Mouse (Mus musculus): ENCODE results near the gene Ptprn2.

Gene Ptprn2

DNA sequence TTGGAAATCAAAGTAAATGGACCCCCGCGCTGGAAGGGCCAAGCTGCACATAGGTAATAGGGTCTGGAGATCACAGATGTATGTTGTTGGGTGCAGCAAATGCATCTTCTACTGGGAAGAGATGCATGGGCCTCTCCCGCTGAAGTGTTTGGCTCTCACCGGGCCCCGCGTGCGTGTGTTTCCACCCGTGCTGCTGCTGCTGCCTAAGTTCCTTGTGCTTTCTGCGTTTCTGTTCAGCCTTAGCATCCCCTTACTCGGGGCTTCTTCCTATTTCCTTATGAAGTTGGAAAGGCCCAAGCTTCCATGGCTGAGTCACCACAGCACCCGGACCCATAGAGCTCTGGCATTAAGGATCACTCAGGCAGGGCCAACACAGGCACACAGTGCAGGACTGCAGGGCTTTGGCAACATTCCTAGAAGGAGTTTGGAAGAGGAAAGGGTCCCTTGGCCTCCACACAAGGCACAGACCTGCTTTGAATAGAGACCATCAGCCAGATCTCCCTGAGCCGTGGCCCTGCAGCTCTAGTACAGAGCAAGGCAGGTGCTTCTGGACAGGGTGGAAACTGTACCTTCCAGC is 772.5 kb downstream of the Ptprn2 start:
- no peak for DNase-seq (ENCODE audit: low spot score)

DNA sequence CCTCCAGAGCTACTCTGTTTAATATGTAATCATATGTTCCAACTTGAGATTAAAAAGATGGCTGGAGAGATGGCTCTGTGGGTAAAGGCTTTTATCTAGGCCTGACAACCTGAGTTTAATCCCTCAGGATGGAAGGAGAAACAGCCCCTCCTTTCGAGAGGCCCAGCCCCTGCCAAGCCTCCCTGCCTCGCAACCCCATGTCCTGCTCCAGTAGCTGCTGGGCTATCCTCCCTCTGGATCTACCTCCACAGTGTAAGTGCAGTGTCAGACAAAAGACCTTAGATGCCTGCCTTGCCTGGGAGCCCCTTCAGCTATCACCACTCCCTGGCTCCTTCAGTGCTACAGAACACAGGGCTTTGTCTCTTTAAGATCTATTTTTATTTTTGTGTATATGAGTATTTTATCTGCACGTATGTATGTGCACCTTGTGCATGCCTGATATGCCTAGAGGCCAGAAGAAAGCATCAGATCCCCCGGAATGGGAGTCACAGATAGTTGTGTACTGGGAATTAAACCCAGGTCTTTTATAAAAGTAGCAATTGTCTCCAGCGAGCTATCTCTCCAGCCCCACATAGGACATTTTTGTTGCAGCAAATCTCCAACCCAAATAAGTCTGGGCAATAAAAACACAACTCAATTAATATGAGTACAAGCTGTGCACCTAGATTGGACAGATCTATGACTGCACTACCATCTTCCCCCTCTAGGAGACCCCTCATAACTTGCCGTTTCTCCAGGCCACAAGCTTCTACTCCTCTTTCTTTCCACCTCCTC is 775.1 kb downstream of the Ptprn2 start:
- no peak for DNase-seq (ENCODE audit: low spot score)

DNA sequence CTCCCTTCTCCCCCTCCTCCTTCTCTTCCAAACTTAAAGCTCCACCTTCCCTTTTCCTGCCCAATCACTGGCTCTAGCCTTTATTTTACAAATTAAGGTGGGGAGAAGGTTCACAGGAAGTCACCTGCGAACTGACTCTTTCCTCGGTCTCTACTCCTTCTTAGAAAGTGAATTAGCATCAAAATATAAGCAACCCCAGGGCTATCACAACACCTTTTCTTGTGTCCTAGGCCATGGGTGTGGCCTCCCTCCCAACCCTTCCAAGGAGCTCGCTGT is 775.6 kb downstream of the Ptprn2 start:
- no peak for DNase-seq (ENCODE audit: low spot score)

DNA sequence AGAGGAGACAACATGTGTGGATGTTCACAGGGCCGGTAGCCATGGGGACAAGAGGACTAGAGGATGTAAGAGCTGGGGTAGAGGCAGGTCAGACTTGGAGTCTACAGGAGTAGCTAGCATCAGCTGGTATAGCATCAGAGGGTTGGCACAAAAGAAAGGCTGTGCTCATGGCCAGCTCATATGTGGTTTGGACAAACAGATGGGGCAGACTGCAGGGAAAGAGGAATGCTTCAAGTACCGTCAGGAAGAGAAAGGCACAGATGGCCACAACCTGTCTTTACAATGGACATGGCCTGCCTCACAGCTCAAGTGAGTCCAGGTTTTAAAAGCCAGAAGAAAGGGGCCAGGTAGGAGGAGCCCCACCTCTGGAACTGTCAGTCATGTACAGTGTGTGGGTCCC is 776.5 kb downstream of the Ptprn2 start:
- DNase-seq (ENCODE audit: low spot score) = no peak

DNA sequence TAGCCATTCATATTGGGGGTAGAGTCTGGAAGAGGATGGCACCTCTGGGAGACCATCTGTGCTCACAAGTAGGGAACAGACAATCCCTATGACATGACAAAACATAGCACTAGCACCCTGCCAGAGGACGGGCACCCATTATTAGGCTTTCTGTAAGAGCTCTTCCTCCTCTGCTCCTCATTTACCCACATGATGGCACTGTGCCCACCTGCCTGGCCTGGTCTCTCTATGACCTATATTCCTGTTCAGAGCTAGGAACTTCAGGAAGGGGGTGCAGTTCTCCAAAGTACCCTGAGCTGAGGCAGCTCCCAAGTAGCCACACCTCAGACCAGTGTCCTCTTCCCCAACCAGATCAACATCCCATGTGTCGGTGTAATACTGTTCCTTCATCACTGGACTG is 777.6 kb downstream of the Ptprn2 start:
- DNase-seq (ENCODE audit: low spot score) = no peak

DNA sequence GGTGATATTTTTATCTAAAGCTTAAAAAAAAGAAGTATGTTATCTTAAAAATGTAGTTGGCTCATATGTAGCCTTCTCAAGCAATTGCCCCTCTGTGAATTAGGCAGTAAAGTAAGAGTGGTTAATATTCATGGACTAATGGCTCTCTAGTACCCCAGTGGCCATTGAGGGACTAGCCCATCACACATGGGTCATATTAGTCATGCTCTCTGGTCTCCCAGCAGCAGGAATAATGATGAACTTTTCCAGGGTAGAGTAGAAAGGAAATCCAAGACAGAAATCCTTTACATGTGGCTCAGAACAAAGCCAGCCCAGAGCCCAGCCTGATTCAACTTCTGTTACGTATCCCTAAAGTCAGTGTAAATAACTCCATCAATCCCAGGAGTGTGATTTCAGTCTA is 779.7 kb downstream of the Ptprn2 start:
- DNase-seq (ENCODE audit: low spot score) = no peak

DNA sequence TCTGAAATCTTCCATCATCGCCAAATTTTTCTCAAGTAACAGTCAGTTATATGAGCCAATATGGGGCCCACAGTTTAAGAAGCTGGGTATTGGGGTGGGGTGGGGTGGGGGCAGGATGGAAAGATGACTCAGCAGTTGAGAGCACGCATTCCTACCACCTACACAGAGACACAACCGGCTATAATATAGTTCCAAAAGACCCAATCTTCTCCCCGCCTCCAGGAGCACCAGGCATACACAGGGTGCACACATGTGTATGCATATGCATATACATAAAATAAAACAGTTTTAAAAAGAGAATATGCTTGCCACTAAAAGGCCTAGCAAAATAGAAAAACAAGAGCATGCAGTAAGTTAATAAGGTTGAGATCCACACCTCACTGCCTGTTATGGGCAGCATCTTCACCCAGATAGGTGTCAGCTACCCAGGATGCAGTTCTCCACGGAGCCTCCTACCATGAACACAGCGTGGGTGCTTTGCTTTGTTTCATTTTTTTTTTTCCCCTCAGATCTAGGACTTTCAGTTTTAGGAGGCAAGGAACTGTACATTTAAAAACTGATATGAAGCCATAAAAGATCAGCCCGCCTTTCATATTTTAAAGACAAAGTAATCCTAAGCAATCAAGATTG is 783.1 kb downstream of the Ptprn2 start:
- no peak for DNase-seq (ENCODE audit: low spot score)

DNA sequence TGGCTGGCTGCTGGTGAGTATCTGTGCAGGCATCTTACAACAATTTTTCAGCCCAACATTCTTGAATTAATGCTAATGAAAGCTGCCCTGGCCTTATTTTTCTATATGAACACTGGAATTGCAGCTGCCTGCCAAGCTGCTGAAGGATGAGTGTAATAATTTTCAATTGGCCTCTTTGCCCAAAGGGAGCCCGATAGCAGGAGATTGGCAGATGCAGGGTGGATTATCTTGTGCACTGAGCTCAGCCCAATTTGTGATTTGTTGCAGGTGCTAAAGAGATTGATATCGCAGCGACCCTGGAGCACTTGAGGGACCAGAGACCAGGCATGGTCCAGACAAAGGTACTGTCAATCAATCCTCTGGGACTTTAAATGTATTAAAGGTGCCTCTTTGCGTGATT is 783.8 kb downstream of the Ptprn2 start:
- no peak for DNase-seq (ENCODE audit: low spot score)

DNA sequence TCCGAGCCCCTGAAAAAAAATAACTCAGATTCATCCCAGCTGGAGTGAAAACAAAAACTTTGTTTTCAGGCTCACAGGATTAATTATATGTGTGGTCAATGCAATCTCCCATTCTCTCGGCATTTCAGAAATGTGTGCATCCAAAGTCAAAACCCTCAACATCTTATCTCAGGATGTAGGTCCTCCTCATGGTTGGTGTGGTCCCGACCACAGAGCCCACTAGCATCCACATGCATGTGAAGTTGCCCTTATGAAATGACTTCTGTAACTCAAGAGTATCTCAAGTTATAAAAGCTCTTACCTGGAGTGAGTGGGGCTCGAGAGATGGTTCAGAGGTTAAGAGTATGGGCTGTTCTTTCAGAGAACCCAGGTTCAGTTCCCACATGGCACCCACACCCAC is 784.7 kb downstream of the Ptprn2 start:
- DNase-seq (ENCODE audit: low spot score) = no peak

DNA sequence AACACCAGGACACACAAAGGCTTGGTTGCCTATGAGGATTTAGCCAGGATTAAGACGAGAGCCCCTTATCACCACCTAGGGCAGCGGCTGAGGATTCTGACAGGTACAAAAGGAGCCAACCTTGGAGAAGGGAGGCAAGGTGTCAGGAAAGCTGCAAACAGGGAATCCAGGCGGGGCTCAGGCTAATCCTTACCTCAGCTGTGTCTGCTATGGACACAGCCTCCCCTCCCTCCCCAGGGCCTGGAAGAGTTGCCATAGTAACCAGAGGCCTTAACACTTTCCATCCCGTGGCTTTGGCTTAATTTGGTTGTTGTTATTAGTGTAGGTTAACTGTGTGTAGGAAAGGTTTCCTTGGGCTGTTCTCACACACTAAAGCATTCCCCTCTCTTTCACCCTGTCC is 787.6 kb downstream of the Ptprn2 start:
- DNase-seq (ENCODE audit: low spot score) = no peak

DNA sequence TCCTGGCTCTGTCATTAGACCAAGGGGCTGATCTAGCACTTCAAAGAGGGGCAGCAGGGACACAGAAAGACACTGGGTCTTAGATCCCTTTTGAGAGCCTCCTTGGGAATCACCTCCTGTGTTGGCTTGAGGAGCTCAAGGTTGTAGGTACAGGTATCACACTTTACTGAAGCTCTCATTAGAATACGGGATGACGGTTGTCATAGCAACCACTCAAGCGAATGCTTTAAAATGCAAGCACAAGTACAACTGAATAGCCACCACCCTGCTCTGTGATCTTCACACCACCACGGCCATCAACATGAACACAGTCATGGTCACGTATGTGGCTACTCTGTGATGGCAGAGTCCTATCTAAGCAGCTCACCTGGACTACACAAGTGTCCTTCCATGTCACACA is 789.1 kb downstream of the Ptprn2 start:
- no peak for DNase-seq (ENCODE audit: low spot score)

DNA sequence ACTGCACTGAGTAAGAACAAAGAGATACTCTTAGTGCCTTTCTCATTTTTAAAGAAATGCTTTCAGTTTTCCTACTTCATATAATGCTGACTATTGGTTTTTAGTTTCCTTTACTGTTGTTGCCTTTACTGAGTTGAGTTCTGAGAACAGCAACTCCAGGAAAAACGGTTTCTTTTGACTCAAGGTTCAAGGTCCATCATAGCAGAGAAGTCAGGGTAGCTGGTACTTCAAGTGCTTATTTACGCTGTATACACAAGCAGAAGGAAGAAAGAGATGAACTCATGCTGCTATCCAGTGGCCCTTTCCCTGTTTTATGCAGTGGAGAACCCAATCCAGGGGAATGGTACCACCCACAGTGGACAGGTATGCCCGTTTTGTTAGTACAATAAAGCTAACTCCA is 795.3 kb downstream of the Ptprn2 start:
- no peak for DNase-seq (ENCODE audit: low spot score)

DNA sequence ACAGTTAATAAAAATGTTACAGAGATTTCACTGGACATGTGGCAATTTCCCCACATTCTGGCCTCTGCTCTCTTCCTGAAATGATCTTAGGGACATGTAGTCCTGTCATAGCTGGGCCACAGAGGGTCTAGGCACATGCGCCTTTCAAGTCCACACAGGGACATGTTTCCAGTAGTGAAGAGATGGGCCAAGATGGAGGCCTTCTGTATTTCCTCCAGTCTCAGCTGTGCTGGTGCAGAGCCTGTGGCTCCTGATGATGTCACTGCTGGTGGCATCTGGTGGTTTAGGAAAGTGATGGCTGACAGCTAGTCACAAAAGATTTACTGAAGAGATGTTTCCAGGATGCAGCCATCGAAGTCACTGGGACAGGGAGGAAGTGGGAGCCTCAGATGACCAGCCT is 797.1 kb downstream of the Ptprn2 start:
- DNase-seq (ENCODE audit: low spot score) = no peak

DNA sequence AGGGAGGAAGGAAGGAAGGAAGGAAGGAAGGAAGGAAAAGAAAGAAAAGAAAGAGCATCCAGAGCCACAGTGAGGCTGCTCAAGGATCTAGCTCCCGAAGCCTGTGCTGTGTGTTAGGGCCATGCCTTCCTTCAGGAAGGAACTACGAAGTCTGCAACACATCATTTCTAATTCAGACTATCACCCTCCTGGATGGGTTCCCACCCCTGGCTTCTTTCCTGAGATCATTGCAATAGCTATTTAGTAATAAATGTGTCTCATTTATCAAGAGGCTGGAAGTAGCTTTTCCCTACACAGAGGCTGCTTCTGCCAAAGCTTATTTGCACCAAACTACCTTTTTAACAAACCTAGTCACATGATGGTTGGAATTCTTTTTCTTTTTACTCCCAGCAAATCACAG is 801.9 kb downstream of the Ptprn2 start:
- DNase-seq (ENCODE audit: low spot score) = no peak

DNA sequence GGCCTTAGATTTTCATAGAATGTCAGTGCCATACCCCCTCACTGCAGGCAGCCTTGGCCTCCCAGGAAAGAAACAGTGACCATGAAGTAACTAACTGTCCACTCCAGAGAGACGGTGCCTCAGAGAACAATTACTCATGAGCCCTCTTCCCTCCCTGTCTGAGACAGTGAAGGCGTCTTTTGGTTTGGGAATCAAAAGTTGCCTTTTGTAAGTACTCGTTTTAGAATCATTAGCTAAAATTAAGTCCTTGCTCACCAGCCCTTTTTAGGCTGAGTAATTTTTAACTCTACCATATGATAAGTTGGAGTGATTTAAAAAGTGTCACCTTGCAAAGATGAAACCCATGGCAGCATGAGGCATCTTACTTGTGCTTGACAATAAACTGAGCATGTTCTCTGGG is 806.4 kb downstream of the Ptprn2 start:
- no peak for DNase-seq (ENCODE audit: low spot score)

DNA sequence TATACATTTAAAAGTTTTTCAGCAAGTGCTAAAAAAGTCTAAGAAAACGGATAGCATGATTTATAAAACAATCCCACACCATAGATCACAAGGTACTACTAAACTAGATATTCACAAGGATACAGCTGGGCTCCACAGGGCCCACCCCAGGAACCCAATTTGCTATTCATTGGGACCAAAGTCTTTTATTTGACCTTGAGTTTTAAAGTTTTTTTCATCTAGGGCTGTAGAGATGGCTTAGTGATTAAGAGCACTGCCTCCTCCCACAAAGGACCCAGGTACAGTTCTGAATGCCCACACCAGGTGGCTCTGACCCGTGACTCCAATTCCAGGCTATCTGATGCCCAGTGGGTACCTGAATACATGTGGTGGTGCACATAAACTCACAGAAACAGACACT is 811.3 kb downstream of the Ptprn2 start:
- DNase-seq (ENCODE audit: low spot score) = no peak

DNA sequence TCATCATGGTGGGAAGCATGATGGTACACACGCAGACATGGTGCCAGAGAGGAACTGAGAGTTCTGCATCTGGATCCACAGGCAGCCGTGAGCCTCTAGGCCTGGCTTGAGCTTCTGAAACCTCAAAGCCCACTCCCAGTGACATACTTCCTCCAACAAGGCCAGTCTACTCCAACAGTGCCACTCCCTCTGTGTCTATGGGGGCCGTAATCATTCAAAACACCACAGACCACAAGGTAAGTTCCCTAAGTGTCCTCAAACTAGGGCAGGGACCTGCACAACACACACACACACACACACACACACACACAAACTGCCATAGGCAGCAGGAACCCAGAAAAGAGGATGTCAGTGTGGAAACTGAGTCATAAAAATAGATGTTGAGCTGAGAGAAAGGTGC is 813.6 kb downstream of the Ptprn2 start:
- no peak for DNase-seq (ENCODE audit: low spot score)

DNA sequence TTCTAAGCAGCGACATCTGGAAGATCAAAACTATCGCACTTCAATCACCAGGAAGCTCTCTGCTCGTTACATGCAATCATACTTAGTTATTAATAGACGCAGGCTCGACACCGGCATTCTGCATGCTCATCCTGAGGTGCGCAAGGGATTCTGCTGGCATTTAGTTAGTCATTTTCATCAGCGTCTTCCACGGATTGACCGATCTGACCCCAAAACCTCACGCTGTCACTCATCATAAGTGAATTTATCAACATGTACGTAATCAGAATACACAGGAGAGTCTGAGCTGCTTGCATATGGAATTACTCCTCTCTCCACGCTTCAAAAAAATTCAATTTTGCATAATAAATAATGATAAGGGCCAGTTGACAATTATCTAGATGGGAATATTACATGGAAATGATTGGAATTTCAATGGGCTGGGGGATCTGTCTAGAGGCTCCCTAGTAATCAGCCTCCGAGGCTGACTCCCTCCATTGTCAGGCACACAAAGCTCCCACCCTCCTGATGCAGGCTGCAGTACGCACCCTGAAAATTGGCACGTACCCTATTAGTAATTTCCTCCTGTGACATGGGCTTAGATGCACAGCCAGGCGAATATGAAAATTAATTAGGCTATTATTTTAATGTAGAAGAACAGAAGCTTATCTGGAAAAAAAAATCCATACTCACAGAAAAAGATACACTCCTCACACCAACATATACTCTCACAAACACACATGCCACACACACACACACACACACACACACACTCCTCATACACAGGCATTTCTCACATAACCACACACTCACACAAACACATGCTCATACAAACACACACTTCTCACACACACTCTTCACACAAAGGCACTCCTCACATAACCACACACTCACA is 819.5 kb downstream of the Ptprn2 start:
- no peak for DNase-seq (ENCODE audit: low spot score)

DNA sequence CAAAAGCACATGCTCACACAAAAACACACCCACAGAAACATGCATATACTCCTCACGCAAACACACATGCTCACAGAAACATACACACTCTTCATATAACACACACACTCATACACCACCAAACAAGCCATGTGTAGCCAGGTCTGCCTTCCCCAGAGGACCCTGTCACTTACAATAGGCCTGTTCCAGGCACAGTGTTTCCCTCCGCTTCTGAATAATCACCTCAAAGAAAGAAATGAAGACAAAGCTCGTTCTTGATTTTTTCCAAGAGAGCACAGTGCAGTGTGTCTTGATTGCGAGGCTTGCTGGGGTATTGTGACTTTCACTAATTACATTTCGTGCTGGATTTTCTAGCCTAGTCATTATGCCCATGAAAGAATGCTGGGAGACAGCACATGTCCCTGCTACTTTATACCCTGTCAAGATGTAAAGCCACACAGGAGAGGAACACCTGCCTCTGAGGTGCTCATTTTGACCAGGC is 820.1 kb downstream of the Ptprn2 start:
- DNase-seq (ENCODE audit: low spot score) = no peak

DNA sequence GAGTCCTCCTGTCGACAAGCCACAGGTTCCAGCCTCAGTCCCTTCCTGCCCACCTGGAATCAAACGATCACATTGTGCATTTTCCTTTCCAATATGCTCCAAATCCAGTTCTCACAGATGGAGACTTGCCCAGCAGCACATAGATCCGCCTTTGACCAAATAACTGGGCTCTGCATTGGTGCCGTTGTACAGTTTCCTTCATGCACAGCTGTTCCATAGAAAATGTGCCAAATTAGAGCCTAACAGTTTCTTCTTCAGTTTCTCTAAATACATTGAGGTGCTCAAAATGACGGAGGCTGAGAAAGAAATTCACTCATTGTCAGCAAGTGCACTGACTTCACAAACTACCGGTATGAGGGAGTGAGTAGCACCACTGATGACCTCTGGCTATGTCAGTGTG is 826.6 kb downstream of the Ptprn2 start:
- no peak for DNase-seq (ENCODE audit: low spot score)

DNA sequence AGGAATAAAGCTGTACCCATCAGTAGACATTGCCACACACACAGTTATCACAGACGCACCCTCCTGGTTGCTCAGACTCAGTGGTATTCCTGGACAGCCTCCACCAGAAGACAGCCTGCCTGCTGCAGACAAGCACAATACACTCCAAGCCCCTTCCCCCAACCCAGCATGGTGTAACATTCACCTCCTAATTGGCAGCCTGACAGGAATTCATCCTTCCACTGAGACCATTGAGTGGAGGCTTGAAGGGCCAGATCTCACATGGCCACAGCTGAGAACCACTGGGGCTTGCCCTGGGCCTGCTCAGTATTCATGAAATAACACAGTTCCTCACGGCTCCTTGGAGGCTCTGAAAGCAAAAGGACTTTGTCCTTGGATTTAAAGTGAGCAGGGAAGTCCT is 829.5 kb downstream of the Ptprn2 start:
- no peak for DNase-seq (ENCODE audit: low spot score)

DNA sequence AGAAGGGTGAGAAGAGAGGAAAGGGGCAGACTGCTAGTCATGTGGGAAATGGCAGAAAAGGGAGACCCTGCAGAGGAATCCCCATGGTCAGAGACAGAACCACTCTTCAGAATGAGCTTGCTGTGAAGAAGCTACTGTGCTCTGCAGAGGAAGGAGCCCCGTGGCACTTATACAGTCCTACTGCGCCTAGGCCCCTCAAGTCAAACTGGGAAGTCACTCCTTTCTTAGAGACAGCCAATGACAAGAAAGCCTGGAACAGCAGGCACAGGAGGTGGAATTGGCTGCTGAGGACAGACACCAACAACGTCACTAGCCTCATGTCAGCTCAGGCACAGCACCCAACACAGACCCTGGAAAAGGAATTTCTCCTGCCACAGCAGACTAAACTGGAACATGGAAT is 830.1 kb downstream of the Ptprn2 start:
- DNase-seq (ENCODE audit: low spot score) = no peak

DNA sequence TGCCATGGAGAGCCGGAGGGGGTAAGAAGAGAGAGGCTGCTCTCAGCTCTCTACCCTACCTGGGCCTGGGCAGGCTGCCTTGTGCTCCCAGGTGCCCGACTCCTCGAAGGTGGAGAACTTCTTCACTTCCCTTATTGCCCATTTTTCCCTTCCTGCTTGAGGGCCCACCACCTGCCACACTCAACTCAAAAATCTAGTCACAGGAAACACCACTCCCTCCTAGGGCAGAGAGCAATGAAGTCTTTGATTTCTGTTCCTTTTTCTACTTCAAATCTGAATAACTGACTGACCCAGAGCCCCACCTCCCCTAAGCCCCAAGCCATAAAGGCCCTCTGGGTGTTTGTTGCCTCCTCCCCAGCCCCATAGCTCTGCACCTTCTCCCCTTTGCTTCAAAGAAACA is 832.7 kb downstream of the Ptprn2 start:
- no peak for DNase-seq (ENCODE audit: low spot score)
